Mouse (Mus musculus) MEL (cell line): ENCODE measurements at regions not wholly inside any gene's neighbourhood (a gene's known extent, or its start where the extent isn't known, plus 50 kb on each side); places are given as distances from the start of the nearest gene placed in this dataset.
A peak's percentile ranks its signal among the peaks of the same experiment; 100 is the strongest.

ENCODE experiments used
- DNase-seq: peaks from one replicate; pipeline ENCODE4 v3.0.0; 2011; ENCODE audit warnings: low read depth, low spot score
- H3K27ac ChIP-seq: 2 replicates; pipeline ENCODE4 v1.5.1; 2012; ENCODE audit warnings: low read depth, mild to moderate bottlenecking, control low read depth, low read length, moderate library complexity; ENCODE audit not compliant: control insufficient read depth
- H3K27me3 ChIP-seq, 2 experiments: fragments of 150-350 bp in 1 of 2; sonication (generic) in 1 of 2; 2 replicates each; pipeline ENCODE4 v1.6.1; 2012; ENCODE audit warnings: low read length in 2 of 2, mild to moderate bottlenecking in 2 of 2, improper control_type of control experiment in 1 of 2, moderate library complexity in 1 of 2; ENCODE audit not compliant: insufficient read depth in 2 of 2, control insufficient read depth in 1 of 2
- H3K36me3 ChIP-seq, 2 experiments: 2 replicates each; pipeline ENCODE4 v1.6.1; 2012 to 2014; ENCODE audit warnings: low read length in 2 of 2, improper control_type of control experiment in 1 of 2, inconsistent platforms in 1 of 2, mild to moderate bottlenecking in 1 of 2; ENCODE audit not compliant: insufficient read depth in 2 of 2, control insufficient read depth in 1 of 2
- H3K4me1 ChIP-seq, 2 experiments: fragments of 150-350 bp in 1 of 2; sonication (generic) in 1 of 2; 2 replicates each; pipeline ENCODE4 v1.6.1; 2012; ENCODE audit warnings: low read length in 2 of 2, improper control_type of control experiment in 1 of 2, mild to moderate bottlenecking in 1 of 2; ENCODE audit not compliant: insufficient read depth in 2 of 2, control insufficient read depth in 1 of 2
- H3K4me3 ChIP-seq, 2 experiments: fragments of 150-350 bp in 1 of 2; sonication (generic) in 1 of 2; 2 replicates each; pipeline ENCODE4 v1.5.1; 2012; ENCODE audit warnings: low read depth in 2 of 2, low read length in 2 of 2, mild to moderate bottlenecking in 2 of 2, moderate library complexity in 2 of 2, control low read depth in 1 of 2, improper control_type of control experiment in 1 of 2; ENCODE audit not compliant: control insufficient read depth in 1 of 2, insufficient read depth in 1 of 2
- H3K79me2 ChIP-seq: 2 replicates; pipeline ENCODE4 v1.6.1; 2012; ENCODE audit warnings: mild to moderate bottlenecking, low read length, moderate library complexity; ENCODE audit not compliant: control insufficient read depth, poor library complexity, insufficient read depth
- H3K9ac ChIP-seq: 2 replicates; pipeline ENCODE4 v1.6.1; 2012; ENCODE audit warnings: low read depth, mild to moderate bottlenecking, control low read depth, low read length, moderate library complexity; ENCODE audit not compliant: control insufficient read depth, poor library complexity, severe bottlenecking
- H3K9me3 ChIP-seq: fragments of 150-350 bp; sonication (generic); replicated peaks from 2 replicates; pipeline ENCODE4 v1.6.1; 2012; ENCODE audit warnings: mild to moderate bottlenecking, low read length, improper control_type of control experiment, moderate library complexity; ENCODE audit not compliant: insufficient read depth
- BHLHE40 ChIP-seq: IDR thresholded peaks from 2 replicates; pipeline ENCODE4 v1.6.1; 2012; ENCODE audit warnings: low read depth, mild to moderate bottlenecking, inconsistent platforms, low read length, improper control_type of control experiment, borderline replicate concordance
- CTCF ChIP-seq, 3 experiments: IDR thresholded peaks in 2 of 3; conservative IDR thresholded peaks in 1 of 3; 2 replicates each; pipeline ENCODE4 v1.5.1; 2011 to 2012; ENCODE audit warnings: low read length in 3 of 3, low read depth in 2 of 3, mild to moderate bottlenecking in 2 of 3, improper control_type of control experiment in 1 of 3, inconsistent platforms in 1 of 3, mixed read lengths in 1 of 3, moderate library complexity in 1 of 3; ENCODE audit not compliant: control insufficient read depth in 1 of 3, insufficient read depth in 1 of 3, poor library complexity in 1 of 3, severe bottlenecking in 1 of 3
- E2F4 ChIP-seq: IDR thresholded peaks from 2 replicates; pipeline ENCODE4 v1.6.1; 2011; ENCODE audit warnings: low read depth, low read length, improper control_type of control experiment, borderline replicate concordance
- ELF1 ChIP-seq: IDR thresholded peaks from 2 replicates; pipeline ENCODE4 v1.6.1; 2014; ENCODE audit warnings: low read depth, mild to moderate bottlenecking, inconsistent platforms, low read length, improper control_type of control experiment, moderate library complexity
- EP300 ChIP-seq, 2 experiments: IDR thresholded peaks; 2 replicates each; pipeline ENCODE4 v1.6.1; 2011; ENCODE audit warnings: improper control_type of control experiment in 2 of 2, low read length in 2 of 2, low read depth in 1 of 2, mild to moderate bottlenecking in 1 of 2
- ETS1 ChIP-seq: IDR thresholded peaks from 2 replicates; pipeline ENCODE4 v1.6.1; 2012; ENCODE audit warnings: low read depth, mild to moderate bottlenecking, inconsistent platforms, low read length, improper control_type of control experiment, moderate library complexity
- GABPA ChIP-seq: IDR thresholded peaks from 2 replicates; pipeline ENCODE4 v1.6.1; 2012; ENCODE audit warnings: low read depth, mild to moderate bottlenecking, inconsistent platforms, low read length, improper control_type of control experiment, moderate library complexity
- GATA1 ChIP-seq: IDR thresholded peaks from 2 replicates; pipeline ENCODE4 v1.6.1; 2011; ENCODE audit warnings: low read depth, low read length, improper control_type of control experiment
- HCFC1 ChIP-seq: IDR thresholded peaks from 2 replicates; pipeline ENCODE4 v1.6.1; 2012; ENCODE audit warnings: low read depth, mild to moderate bottlenecking, inconsistent platforms, low read length, improper control_type of control experiment, moderate library complexity
- JUND ChIP-seq: IDR thresholded peaks from 2 replicates; pipeline ENCODE4 v1.6.1; 2011; ENCODE audit warnings: low read depth, mild to moderate bottlenecking, improper control_type of control experiment, low read length
- MAFK ChIP-seq: IDR thresholded peaks from 2 replicates; pipeline ENCODE4 v1.6.1; 2011; ENCODE audit warnings: low read depth, mild to moderate bottlenecking, low read length, improper control_type of control experiment, borderline replicate concordance
- MAZ ChIP-seq: IDR thresholded peaks from 2 replicates; pipeline ENCODE4 v1.6.1; 2012; ENCODE audit warnings: low read depth, mild to moderate bottlenecking, inconsistent platforms, low read length, improper control_type of control experiment
- MXI1 ChIP-seq: IDR thresholded peaks from 2 replicates; pipeline ENCODE4 v1.6.1; 2011; ENCODE audit warnings: mild to moderate bottlenecking, low read depth, low read length, improper control_type of control experiment
- MYC ChIP-seq: IDR thresholded peaks from 2 replicates; pipeline ENCODE4 v1.6.1; 2011; ENCODE audit warnings: low read depth, mild to moderate bottlenecking, low read length, improper control_type of control experiment, moderate library complexity
- NELFE ChIP-seq: IDR thresholded peaks from 2 replicates; pipeline ENCODE4 v1.6.1; 2011; ENCODE audit warnings: low read depth, low read length, improper control_type of control experiment
- NRF1 ChIP-seq: IDR thresholded peaks from 2 replicates; pipeline ENCODE4 v1.6.1; 2014; ENCODE audit warnings: low read depth, mild to moderate bottlenecking, inconsistent platforms, low read length, improper control_type of control experiment, moderate library complexity; ENCODE audit not compliant: poor library complexity, insufficient read depth, severe bottlenecking
- POLR2A ChIP-seq, 2 experiments: IDR thresholded peaks; 2 replicates each; pipeline ENCODE4 v1.6.1; 2011 to 2012; ENCODE audit warnings: low read length in 2 of 2, mild to moderate bottlenecking in 2 of 2, control low read depth in 1 of 2, improper control_type of control experiment in 1 of 2, low read depth in 1 of 2, moderate library complexity in 1 of 2; ENCODE audit not compliant: control insufficient read depth in 1 of 2, insufficient read depth in 1 of 2, poor library complexity in 1 of 2
- POLR2AphosphoS5 ChIP-seq: IDR thresholded peaks from 2 replicates; pipeline ENCODE4 v1.6.1; 2012; ENCODE audit warnings: low read depth, borderline replicate concordance, mild to moderate bottlenecking, inconsistent platforms, low read length, moderate library complexity, mixed read lengths
- SIN3A ChIP-seq: IDR thresholded peaks from 2 replicates; pipeline ENCODE4 v1.6.1; 2012; ENCODE audit warnings: low read length, improper control_type of control experiment, inconsistent platforms
- TBP ChIP-seq: IDR thresholded peaks from 2 replicates; pipeline ENCODE4 v1.8.0; 2011; ENCODE audit warnings: low read depth, low read length, improper control_type of control experiment
- UBTF ChIP-seq: IDR thresholded peaks from 2 replicates; pipeline ENCODE4 v1.6.1; 2012; ENCODE audit warnings: low read depth, mild to moderate bottlenecking, inconsistent platforms, low read length, improper control_type of control experiment, moderate library complexity, borderline replicate concordance; ENCODE audit not compliant: insufficient read depth
- USF1 ChIP-seq: IDR thresholded peaks from 2 replicates; pipeline ENCODE4 v1.6.1; 2014; ENCODE audit warnings: low read depth, mild to moderate bottlenecking, inconsistent platforms, low read length, improper control_type of control experiment, moderate library complexity
- USF2 ChIP-seq, 2 experiments: IDR thresholded peaks; 2 replicates each; pipeline ENCODE4 v1.6.1; 2011 to 2012; ENCODE audit warnings: improper control_type of control experiment in 2 of 2, low read length in 2 of 2, borderline replicate concordance in 1 of 2, inconsistent platforms in 1 of 2, low read depth in 1 of 2, mild to moderate bottlenecking in 1 of 2; ENCODE audit not compliant: insufficient read depth in 1 of 2
- ZC3H11A ChIP-seq: IDR thresholded peaks from 2 replicates; pipeline ENCODE4 v1.6.1; 2012; ENCODE audit warnings: low read depth, mild to moderate bottlenecking, inconsistent platforms, low read length, improper control_type of control experiment
- ZKSCAN1 ChIP-seq: IDR thresholded peaks from 2 replicates; pipeline ENCODE4 v1.6.1; 2012; ENCODE audit warnings: low read depth, mild to moderate bottlenecking, inconsistent platforms, low read length, improper control_type of control experiment, moderate library complexity
- ZNF384 ChIP-seq: IDR thresholded peaks from 2 replicates; pipeline ENCODE4 v1.6.1; 2012; ENCODE audit warnings: low read depth, mild to moderate bottlenecking, inconsistent platforms, low read length, improper control_type of control experiment

GRCm38 (mm10) chr6:31122895-31123294 is 164.0 kb upstream of the Klf14 start:
- no peak for DNase-seq
- Histone ChIP-seq H3K9ac (no peak overlapping the region), H3K36me3 (peaks cover 0 to 32% of the 10 kb centered on the region in 2 experiments; a peak in 3 of 4 replicates)
- TF ChIP-seq MXI1 = no peak
- no peak for TF ChIP-seq BHLHE40
- no peak for TF ChIP-seq ETS1
- TF ChIP-seq GATA1 = no peak
- no peak for TF ChIP-seq HCFC1
- TF ChIP-seq ZC3H11A = no peak
- no peak for TF ChIP-seq USF1
- no peak for TF ChIP-seq SIN3A
- no peak for TF ChIP-seq EP300 (IDR thresholded peaks at IDR 0.05; ENCODE audit: low read depth in 1 of 2, low read length in 2 of 2)
- TF ChIP-seq MYC = no peak
- TF ChIP-seq USF2 (IDR thresholded peaks at IDR 0.05; ENCODE audit: borderline replicate concordance in 1 of 2, insufficient read depth in 1 of 2, low read depth in 1 of 2, low read length in 2 of 2) = no peak
- no peak for TF ChIP-seq CTCF (IDR thresholded peaks at IDR 0.05 in 2 of 3, conservative IDR thresholded peaks at IDR 0.05 in 1 of 3; ENCODE audit: control insufficient read depth in 1 of 3, insufficient read depth in 1 of 3, low read depth in 2 of 3, low read length in 3 of 3, poor library complexity in 1 of 3, severe bottlenecking in 1 of 3)
- no peak for TF ChIP-seq NRF1
- TF ChIP-seq E2F4 = no peak
- no peak for TF ChIP-seq JUND
- TF ChIP-seq UBTF = no peak
- no peak for TF ChIP-seq ELF1
- TF ChIP-seq NELFE = no peak
- TF ChIP-seq, all 39 proteins: peak for 0
- H3K9me3 ChIP-seq = no peaks in the 10 kb centered on the region
- H3K27ac ChIP-seq = no peak overlapping the region
- H3K4me3 ChIP-seq = no peak overlapping the region
- H3K79me2 ChIP-seq = peaks cover 57% of the 10 kb centered on the region
- H3K27me3 ChIP-seq = no peaks in the 10 kb centered on the region
- H3K4me1 ChIP-seq = peaks cover 15 to 23% of the 10 kb centered on the region in 2 experiments

GRCm38 (mm10) chr6:31123342-31123990 is 164.6 kb upstream of the Klf14 start:
- Histone ChIP-seq H3K4me3 (no peak overlapping the region; a peak in 2 of 4 replicates), H3K9me3 (no peaks in the 10 kb centered on the region), H3K79me2 (peaks cover 54% of the 10 kb centered on the region), H3K27ac (no peak overlapping the region), H3K27me3 (no peaks in the 10 kb centered on the region), H3K9ac (peak overlapping the region; percentile 27), H3K4me1 (peaks cover 9 to 20% of the 10 kb centered on the region in 2 experiments), H3K36me3 (peaks cover 0 to 28% of the 10 kb centered on the region in 2 experiments; a peak in 3 of 4 replicates)
- TF ChIP-seq MAFK (no peak), ZKSCAN1 (no peak), GABPA (no peak), GATA1 (no peak), UBTF (no peak), SIN3A (0 out of 2 replicates have a peak, but pooled peaks have one; percentile 16), ELF1 (no peak), MXI1 (no peak), POLR2AphosphoS5 (no peak), MAZ (no peak), TBP (no peak), ETS1 (no peak), POLR2A (IDR thresholded peaks at IDR 0.05; ENCODE audit: control insufficient read depth in 1 of 2, insufficient read depth in 1 of 2, low read depth in 1 of 2, low read length in 2 of 2, poor library complexity in 1 of 2) (0 out of 4 replicates have a peak, but pooled peaks of 1 of the 2 experiments have one; percentile 25), ZNF384 (no peak)
- no peak for DNase-seq
